Mouse (Mus musculus): ENCODE results near the gene Serpinb3b.
"Not testable (repeated sequence)": the region's sequence is repeated elsewhere in the genome, so short reads cannot be mapped to it uniquely, and the experiment has no call there.

DNA sequence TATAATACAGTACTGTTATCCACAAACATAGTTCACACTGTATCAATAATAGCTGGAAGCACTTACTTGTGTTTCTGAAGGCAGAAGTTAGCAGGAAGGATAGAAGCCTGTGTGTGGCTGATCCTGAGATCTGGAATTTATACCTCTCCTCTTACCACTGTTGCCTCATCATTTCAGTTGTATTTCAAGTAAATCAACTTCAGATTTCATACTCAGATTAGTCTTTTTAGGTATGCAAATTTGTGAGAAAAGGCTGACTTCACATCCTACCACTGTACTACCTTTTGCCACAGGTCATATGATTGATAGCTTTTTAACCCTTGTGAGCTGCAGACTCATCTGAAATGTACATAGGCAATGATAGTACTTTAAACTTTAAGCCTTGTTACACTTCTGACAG, at the start of gene Serpinb3b, which contains the start of gene Serpinb3c:
- TF ChIP-seq EP300, CTCF (IDR thresholded peaks at IDR 0.05; ENCODE audit: low read depth): not testable (repeated sequence)

All from heart, postnatal 0 days (tissue).